Mouse (Mus musculus) intestine, embryonic 16.5 days (tissue): Measurements from ENCODE around the gene Tnfsf13. TPM values are rescaled to one million over a fixed set of nuclear protein-coding genes. Genes with fewer than 3 reads are reported as not detected.
A peak's percentile ranks its signal among the peaks of the same experiment; 100 is the strongest.

Source experiments
- ATAC-seq: fragments of 200-750 bp; cut with Nextera tagmentation; 2 replicates; pipeline ENCODE4 v1.8.0; 2017; ENCODE audit warnings: moderate TSS enrichment, moderate library complexity
- H3K27ac ChIP-seq: fragments of 300-500 bp; sonication (generic); 2 replicates; pipeline ENCODE4 v1.5.1; 2014; ENCODE audit warnings: mild to moderate bottlenecking, low read length
- H3K27me3 ChIP-seq: fragments of 300-500 bp; sonication (generic); replicated peaks from 2 replicates; pipeline ENCODE4 v1.6.1; 2014; ENCODE audit warnings: low read length, control low read depth, mixed read lengths; ENCODE audit not compliant: control insufficient read depth, insufficient read depth
- H3K36me3 ChIP-seq: fragments of 300-500 bp; sonication (generic); 2 replicates; pipeline ENCODE4 v1.6.1; 2014; ENCODE audit warnings: low read length, control low read depth; ENCODE audit not compliant: control insufficient read depth, insufficient read depth
- H3K4me1 ChIP-seq: fragments of 300-500 bp; sonication (generic); 2 replicates; pipeline ENCODE4 v1.6.1; 2014; ENCODE audit warnings: low read length, control low read depth, mixed read lengths; ENCODE audit not compliant: control insufficient read depth, insufficient read depth
- H3K4me2 ChIP-seq: fragments of 300-500 bp; sonication (generic); 2 replicates; pipeline ENCODE4 v1.6.1; 2014; ENCODE audit warnings: low read depth, low read length, control low read depth
- H3K4me3 ChIP-seq: fragments of 300-500 bp; sonication (generic); 2 replicates; pipeline ENCODE4 v1.5.1; 2014; ENCODE audit warnings: mild to moderate bottlenecking, low read length
- H3K9ac ChIP-seq: fragments of 300-500 bp; sonication (generic); 2 replicates; pipeline ENCODE4 v1.6.1; 2014; ENCODE audit warnings: low read depth, low read length
- H3K9me3 ChIP-seq: fragments of 300-500 bp; sonication (generic); 2 replicates; pipeline ENCODE4 v1.6.1; 2016; ENCODE audit warnings: low read length, control low read depth; ENCODE audit not compliant: control insufficient read depth
- WGBS: fragments of 180-500 bp; shearing (Covaris S2); extraction: QIAGEN DNeasy Blood & Tissue Kit; methylation state at CpG from one replicate; pipeline ENCODE4 v1.1.7; 2014; 5-methylcytosine and 5-hydroxymethylcytosine counted together
- polyA plus RNA-seq: library from polyadenylated mRNA; unstranded; fragments of >200 nt; fragmentation: Nextera tagmentation; extraction: Ambion mirVana; gene quantifications from 2 replicates; pipeline ENCODE4 v1.2.1, GENCODE M21; 2015

Gene Tnfsf13
- polyA plus RNA-seq, 1 experiment from 2014 or later = 0.57 TPM

- under 1% methylated on average over 60 of the region's 61 CpGs for WGBS
- peak; percentile 67 for ATAC-seq
- H3K9me3 ChIP-seq = no peaks in the 10 kb centered on the region
- peak overlapping the region; percentile 99 for H3K4me3 ChIP-seq
- H3K36me3 ChIP-seq = peaks cover 19% of the 10 kb centered on the region
- peak overlapping the region; percentile 88 for H3K4me2 ChIP-seq
- H3K9ac ChIP-seq = peak overlapping the region; percentile 99
- H3K4me1 ChIP-seq = peaks cover 22% of the 10 kb centered on the region
- no peaks in the 10 kb centered on the region for H3K27me3 ChIP-seq
- H3K27ac ChIP-seq = peak overlapping the region; percentile 99
Observed at GRCm38 (mm10) chr11:69670786-69671725, 14.5 kb downstream of the Tnfsf13 start.

- ATAC-seq = no peak
- peaks cover 24% of the 10 kb centered on the region for H3K36me3 ChIP-seq
- 85% methylated on average over 3 of the region's 3 CpGs for WGBS
Observed at GRCm38 (mm10) chr11:69666665-69667005, 18.9 kb downstream of the Tnfsf13 start.

DNA sequence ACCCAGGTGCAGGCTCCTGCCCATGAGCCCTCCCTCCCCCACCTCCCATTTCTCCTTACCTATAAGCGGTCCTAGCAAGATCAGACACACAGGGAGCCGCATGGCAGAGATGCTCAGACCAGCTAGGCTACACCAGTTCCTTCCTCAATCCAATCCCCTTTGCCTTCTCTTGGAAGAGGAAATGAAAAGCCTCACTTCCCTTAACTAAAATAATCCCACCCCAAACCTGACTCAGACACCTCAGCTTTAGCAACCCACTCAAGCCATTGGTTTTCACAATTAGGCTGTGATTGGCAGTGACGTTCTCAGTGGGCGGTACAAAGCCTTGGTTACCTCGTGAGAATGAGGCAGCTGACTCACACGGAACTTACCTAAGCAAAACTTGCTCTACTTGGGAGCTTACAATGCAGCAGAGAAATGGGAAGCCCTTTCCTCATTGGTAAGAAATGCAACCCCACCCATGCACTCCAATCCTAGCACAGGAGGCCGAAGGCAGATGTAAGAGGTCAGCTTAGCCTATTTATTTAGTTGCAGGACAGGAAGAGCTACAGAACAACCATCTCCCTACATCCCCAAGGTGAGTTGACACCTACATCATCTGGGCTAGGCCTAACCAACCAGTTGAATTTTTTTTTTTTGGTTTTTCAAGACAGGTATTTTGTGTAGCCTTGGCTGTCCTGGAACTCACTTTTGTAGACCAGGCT lies 19.5 kb downstream of the Tnfsf13 start, which contains the start of gene Cd68:
TSS of gene Cd68 (minus strand) at position 193 of the 704 bp plus-strand sequence.
- 27% methylated on average over 7 of the region's 7 CpGs for WGBS
- Histone ChIP-seq H3K4me3 (no peak within 1 kb of the TSS), H3K27me3 (no peaks in the 10 kb centered on the region), H3K4me2 (no peak within 1 kb of the TSS), H3K9me3 (no peaks in the 10 kb centered on the region), H3K4me1 (peaks cover 24% of the 10 kb centered on the region), H3K36me3 (peaks cover 24% of the 10 kb centered on the region), H3K9ac (no peak within 1 kb of the TSS), H3K27ac (peak within 1 kb of the TSS; percentile 11; the same call in 1 of the 2 replicates)
- ATAC-seq = 0 out of 2 replicates have a peak, but pooled peaks have one; percentile 4

More at GRCm38 (mm10) chr11:69666665-69667005, 18.9 kb downstream of the Tnfsf13 start:
- Histone ChIP-seq H3K27ac (no peak overlapping the region; the same call in 1 of the 2 replicates), H3K4me3 (no peak overlapping the region), H3K4me2 (no peak overlapping the region), H3K27me3 (no peaks in the 10 kb centered on the region), H3K9ac (no peak overlapping the region), H3K4me1 (peaks cover 24% of the 10 kb centered on the region), H3K9me3 (no peaks in the 10 kb centered on the region)

DNA sequence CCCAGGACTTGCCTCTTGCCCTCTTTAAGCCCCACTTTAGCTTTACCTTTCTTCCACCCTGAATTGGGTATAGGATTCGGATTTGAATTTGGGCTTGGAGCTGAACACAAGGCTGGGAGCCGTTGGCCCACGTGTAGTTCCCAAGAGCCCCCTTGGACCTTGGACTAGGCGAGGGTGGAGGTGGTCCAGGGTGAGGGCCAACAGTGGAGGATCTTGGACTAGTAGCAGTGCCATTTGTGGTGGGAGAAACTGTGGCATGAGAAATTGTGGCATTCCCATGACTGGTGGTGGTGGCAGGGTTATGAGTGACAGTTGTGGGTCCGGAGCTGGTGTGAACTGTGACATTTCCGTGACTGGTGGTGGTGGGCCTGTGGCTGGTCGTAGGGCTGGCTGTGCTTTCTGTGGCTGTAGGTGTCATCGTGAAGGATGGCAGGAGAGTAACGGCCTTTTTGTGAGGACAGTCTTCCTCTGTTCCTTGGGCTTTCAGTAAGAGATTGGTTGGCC lies 20.1 kb downstream of the Tnfsf13 start:
- peak overlapping the region; percentile 11; the same call in 1 of the 2 replicates for H3K27ac ChIP-seq
- H3K9ac ChIP-seq = no peak overlapping the region
- no peak overlapping the region for H3K4me3 ChIP-seq
- WGBS = 63% methylated on average over 9 of the region's 9 CpGs
- peaks cover 24% of the 10 kb centered on the region for H3K4me1 ChIP-seq
- H3K9me3 ChIP-seq = no peaks in the 10 kb centered on the region
- H3K27me3 ChIP-seq = no peaks in the 10 kb centered on the region
- peaks cover 24% of the 10 kb centered on the region for H3K36me3 ChIP-seq
- ATAC-seq = no peak
- no peak overlapping the region for H3K4me2 ChIP-seq

GRCm38 (mm10) chr11:69664841-69665240 lies 20.7 kb downstream of the Tnfsf13 start:
- Histone ChIP-seq H3K9me3 (no peaks in the 10 kb centered on the region), H3K9ac (no peak overlapping the region), H3K4me1 (peaks cover 18% of the 10 kb centered on the region), H3K27me3 (no peaks in the 10 kb centered on the region), H3K36me3 (peaks cover 24% of the 10 kb centered on the region), H3K4me3 (no peak overlapping the region), H3K4me2 (no peak overlapping the region), H3K27ac (0 out of 2 replicates have a peak overlapping the region, but pooled peaks have one; percentile 11)
- no peak for ATAC-seq
- WGBS = 92% methylated on average over 7 of the region's 7 CpGs

DNA sequence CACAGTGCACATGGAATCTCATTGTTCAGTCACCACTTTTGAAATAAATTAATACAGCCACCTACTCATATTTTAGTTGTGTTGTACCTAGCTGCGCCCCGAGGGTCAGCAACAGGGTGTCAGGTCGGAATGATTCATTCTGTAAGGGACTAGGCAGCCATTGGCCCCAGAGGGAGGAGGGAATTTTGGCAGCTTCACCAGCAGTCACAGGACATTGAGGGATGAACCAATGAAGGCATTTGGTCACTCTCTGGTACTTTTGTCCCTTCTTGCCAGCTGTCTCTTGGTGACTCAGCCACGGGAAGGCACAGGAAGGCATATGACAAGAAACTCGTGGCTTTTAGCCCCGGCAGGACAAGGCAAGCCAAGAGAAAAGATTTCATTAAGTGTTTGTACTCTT lies 21.8 kb downstream of the Tnfsf13 start:
- H3K4me2 ChIP-seq = no peak overlapping the region

DNA sequence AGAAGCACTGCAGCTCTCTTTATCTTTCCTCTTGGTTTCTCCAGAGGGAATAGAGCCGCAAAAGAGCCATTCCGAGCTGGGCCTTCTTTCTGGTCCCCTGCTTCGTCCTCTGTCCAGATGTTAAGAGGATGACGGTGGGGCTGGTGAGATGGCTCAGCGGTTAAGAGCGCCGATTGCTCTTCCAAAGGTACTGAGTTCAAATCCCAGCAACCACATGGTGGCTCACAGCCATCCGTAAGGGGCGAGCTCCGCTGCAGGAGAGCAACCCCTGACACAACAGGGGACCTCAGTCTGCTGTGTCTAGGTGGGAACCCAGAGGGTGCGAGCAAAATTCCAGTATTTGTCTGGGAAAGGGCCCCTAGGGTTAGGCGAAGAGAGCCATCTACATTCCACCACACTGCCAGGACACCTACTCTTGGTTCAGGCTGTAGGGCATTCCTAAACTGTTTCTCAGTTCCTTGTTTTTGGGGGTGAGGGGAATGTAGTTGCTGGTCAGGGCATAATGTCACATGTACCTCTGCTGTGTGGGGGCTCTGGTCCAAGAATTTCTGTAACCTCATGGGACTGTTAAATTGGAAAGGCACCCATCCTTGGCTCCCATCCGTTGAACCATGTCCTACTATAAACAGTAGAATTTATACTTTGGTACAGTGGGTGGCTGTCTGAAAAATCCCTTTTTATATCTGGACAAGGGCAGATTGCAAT lies 22.5 kb downstream of the Tnfsf13 start:
- Histone ChIP-seq H3K4me3 (peak overlapping the region; percentile 64), H3K4me2 (peak overlapping the region; percentile 69), H3K9ac (peak overlapping the region; percentile 72), H3K9me3 (no peaks in the 10 kb centered on the region), H3K27ac (peak overlapping the region; percentile 96), H3K27me3 (no peaks in the 10 kb centered on the region), H3K4me1 (peaks cover 6% of the 10 kb centered on the region), H3K36me3 (peaks cover 21% of the 10 kb centered on the region)
- ATAC-seq = no peak
- WGBS = 65% methylated on average over 13 of the region's 13 CpGs

More for the DNA sequence above, 21.8 kb downstream of the Tnfsf13 start:
- no peak overlapping the region for H3K27ac ChIP-seq
- peaks cover 8% of the 10 kb centered on the region for H3K4me1 ChIP-seq
- H3K36me3 ChIP-seq = peaks cover 20% of the 10 kb centered on the region
- H3K9ac ChIP-seq = no peak overlapping the region; the same call in 1 of the 2 replicates
- ATAC-seq = no peak
- H3K27me3 ChIP-seq = no peaks in the 10 kb centered on the region
- 77% methylated on average over 6 of the region's 6 CpGs for WGBS
- H3K9me3 ChIP-seq = no peaks in the 10 kb centered on the region
- no peak overlapping the region for H3K4me3 ChIP-seq

DNA sequence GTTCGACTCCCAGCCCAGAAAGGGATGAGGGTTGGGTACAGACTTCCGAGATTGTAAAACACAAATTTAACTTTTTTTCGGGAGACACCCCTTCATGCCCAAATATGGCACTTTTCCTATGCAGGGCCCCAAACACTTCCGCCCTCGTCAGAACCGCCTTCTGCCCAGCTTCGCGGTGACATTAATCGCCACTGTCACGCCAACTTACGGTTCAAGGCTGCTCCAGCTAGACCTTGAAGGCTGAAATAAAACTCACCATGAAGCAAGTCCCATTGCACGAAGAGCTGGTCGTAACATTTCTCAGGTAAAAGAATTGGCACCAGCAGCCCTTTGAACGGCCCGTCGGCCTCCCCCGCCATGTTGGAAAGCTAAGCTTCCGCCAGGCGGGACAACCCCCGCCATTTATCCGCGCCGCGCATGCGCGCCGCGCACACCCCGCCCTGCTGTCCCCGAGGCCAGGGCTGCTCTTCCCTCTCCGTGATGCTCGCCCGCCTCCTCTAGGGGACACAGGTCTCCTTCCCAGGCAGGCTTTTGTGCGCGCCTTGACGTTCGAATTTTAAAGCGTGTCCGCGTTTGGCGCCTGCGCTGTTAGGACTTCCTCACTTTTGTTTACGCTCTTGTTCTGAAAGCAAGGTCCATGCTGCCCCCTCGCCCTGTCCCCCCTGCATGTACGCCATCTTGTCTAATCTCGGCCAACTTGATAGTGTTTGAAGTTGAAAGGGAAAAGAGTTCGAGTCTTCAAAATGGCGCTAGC lies 23.2 kb downstream of the Tnfsf13 start, which contains the start of gene Mpdu1:
TSS of gene Mpdu1 (minus strand) at position 430 of the 754 bp plus-strand sequence.
- ATAC-seq = peak; percentile 96
- peaks cover 6% of the 10 kb centered on the region for H3K4me1 ChIP-seq
- H3K9me3 ChIP-seq = no peaks in the 10 kb centered on the region
- peaks cover 21% of the 10 kb centered on the region for H3K36me3 ChIP-seq
- peak within 1 kb of the TSS; percentile 96 for H3K27ac ChIP-seq
- H3K9ac ChIP-seq = peak within 1 kb of the TSS; percentile 72
- peak within 1 kb of the TSS; percentile 64 for H3K4me3 ChIP-seq
- H3K27me3 ChIP-seq = no peaks in the 10 kb centered on the region
- under 1% methylated on average over 48 of the region's 48 CpGs for WGBS
- H3K4me2 ChIP-seq = peak within 1 kb of the TSS; percentile 69
